Mouse (Mus musculus): Measurements from ENCODE around the gene Espnl.

- TF ChIP-seq CTCF (IDR thresholded peaks at IDR 0.05; ENCODE audit: control insufficient read depth, insufficient read depth, insufficient read length), result no peak
- no peak for TF ChIP-seq FOSL1 (IDR thresholded peaks at IDR 0.05; ENCODE audit: insufficient read depth, low read length, poor library complexity, severe bottlenecking)
- no peak for TF ChIP-seq MAX (IDR thresholded peaks at IDR 0.05)
- no peak for TF ChIP-seq CEBPB (IDR thresholded peaks at IDR 0.05; ENCODE audit: low read depth)
- no peak for TF ChIP-seq MYOD1 (IDR thresholded peaks at IDR 0.05; ENCODE audit: control insufficient read depth, insufficient read length, low read depth)
- TF ChIP-seq MYOG (IDR thresholded peaks at IDR 0.05; ENCODE audit: control insufficient read depth, extremely low read depth, insufficient read length), result no peak
- TF ChIP-seq USF1 (IDR thresholded peaks at IDR 0.05; ENCODE audit: low read depth), result no peak
These were observed 68.5 kb downstream of the Espnl start for GRCm38 (mm10) chr1:91390369-91390768.
